Comparison of ENCODE assay signal across 19 mouse cellular contexts in genomic region chr13:37465710-37466109, GRCm38 (mm10).
DNase-seq lines count a peak whose midpoint lies in the region; ATAC-seq and TF ChIP-seq lines count a peak whose summit lies in the region.
"Had no signal": no experiment of that assay in that cellular context is flagged by ENCODE, and none has a peak within 500 bp of the region (broad histone marks: within the 10 kb centered on the region; RNA-seq: fewer than 3 reads in every experiment).

No protein-coding gene starts in this region.

- TF ChIP-seq POLR2A in myocyte (IDR thresholded peaks at IDR 0.05; ENCODE audit: insufficient read length, low read depth) = no peak

- peak; percentile 51 for DNase-seq in adrenal gland, adult 2 months
- DNase-seq in adrenal gland, postnatal 25 days = no peak
- DNase-seq in liver, postnatal 0 days = no peak
- DNase-seq in liver = no peak
- DNase-seq in kidney, postnatal 25 days = no peak
- DNase-seq: adrenal gland, postnatal 10 days; adrenal gland, postnatal 36 days; cerebellum, adult 11-12 months; cerebellum, adult 2 months; cerebellum, adult 9-10 months; cerebellum, postnatal 10 days; cerebellum, postnatal 25 days; forebrain, postnatal 0 days had no signal

- no peak for TF ChIP-seq CTCF in liver, postnatal 0 days (IDR thresholded peaks at IDR 0.05; ENCODE audit: low read depth)

- H3K79me2 ChIP-seq in myocyte (ENCODE audit: control insufficient read depth, insufficient read depth) = no peaks in the 10 kb centered on the region

- H3ac ChIP-seq in myocyte (ENCODE audit: control insufficient read depth, insufficient read length) = no peak overlapping the region

- no peaks in the 10 kb centered on the region for H3K36me3 ChIP-seq in liver, postnatal 0 days (replicated peaks; ENCODE audit: insufficient read depth, low read length)
- no peaks in the 10 kb centered on the region for H3K36me3 ChIP-seq in myocyte (ENCODE audit: control insufficient read depth, insufficient read depth)
- no peaks in the 10 kb centered on the region for H3K36me3 ChIP-seq in kidney, embryonic 15.5 days
- H3K36me3 ChIP-seq: embryonic facial prominence, embryonic 10.5 days; embryonic facial prominence, embryonic 12.5 days; forebrain, embryonic 15.5 days had no signal

- WGBS in liver, postnatal 0 days (ENCODE audit: insufficient replicate concordance) = 73% methylated on average over 6 of the region's 6 CpGs
- 88% methylated on average over 6 of the region's 6 CpGs for WGBS in kidney, embryonic 15.5 days

- no peak overlapping the region for H3K9ac ChIP-seq in liver, postnatal 0 days (replicated peaks)
- H3K9ac ChIP-seq in kidney, embryonic 15.5 days = no peak overlapping the region
- H3K9ac ChIP-seq: embryonic facial prominence, embryonic 12.5 days; forebrain, embryonic 13.5 days; forebrain, embryonic 15.5 days; forebrain, postnatal 0 days had no signal

- no peak overlapping the region for H3K4me2 ChIP-seq in liver, postnatal 0 days (ENCODE audit: low read depth, low read length)
- no peak overlapping the region for H3K4me2 ChIP-seq in myocyte (ENCODE audit: low read depth)
- H3K4me2 ChIP-seq in kidney, embryonic 15.5 days = no peak overlapping the region
- H3K4me2 ChIP-seq: embryonic facial prominence, embryonic 12.5 days; forebrain, embryonic 13.5 days; forebrain, embryonic 15.5 days had no signal

- H3K4me1 ChIP-seq in liver, postnatal 0 days (ENCODE audit: insufficient read depth) = peaks cover 16% of the 10 kb centered on the region
- peaks cover 38% of the 10 kb centered on the region for H3K4me1 ChIP-seq in kidney, embryonic 15.5 days

- H3K4me3 ChIP-seq in liver, postnatal 0 days (ENCODE audit: low read depth, low read length) = no peak overlapping the region
- no peak overlapping the region for H3K4me3 ChIP-seq in myocyte
- no peak overlapping the region for H3K4me3 ChIP-seq in kidney, embryonic 15.5 days (replicated peaks)
- H3K4me3 ChIP-seq: embryonic facial prominence, embryonic 10.5 days; embryonic facial prominence, embryonic 12.5 days; forebrain, embryonic 13.5 days; forebrain, embryonic 15.5 days had no signal

- ATAC-seq in liver, postnatal 0 days = peak; percentile 35
- no peak for ATAC-seq in kidney, embryonic 15.5 days (replicated peaks; ENCODE audit: low FRiP score)
- ATAC-seq: forebrain, embryonic 13.5 days; forebrain, embryonic 15.5 days; forebrain, postnatal 0 days had no signal

- no peaks in the 10 kb centered on the region for H3K27me3 ChIP-seq in liver, postnatal 0 days (ENCODE audit: insufficient read depth, low read length)
- H3K27me3 ChIP-seq in myocyte (ENCODE audit: control insufficient read depth, insufficient read depth, insufficient read length) = no peaks in the 10 kb centered on the region
- no peaks in the 10 kb centered on the region for H3K27me3 ChIP-seq in kidney, embryonic 15.5 days
- H3K27me3 ChIP-seq: embryonic facial prominence, embryonic 12.5 days had no signal

- no peak for TF ChIP-seq EP300 in liver, postnatal 0 days (IDR thresholded peaks at IDR 0.05; ENCODE audit: low read depth)

- no peaks in the 10 kb centered on the region for H3K9me3 ChIP-seq in liver, postnatal 0 days (ENCODE audit: low read length)
- H3K9me3 ChIP-seq in kidney, embryonic 15.5 days (replicated peaks) = no peaks in the 10 kb centered on the region
- H3K9me3 ChIP-seq: embryonic facial prominence, embryonic 10.5 days; embryonic facial prominence, embryonic 12.5 days; forebrain, embryonic 13.5 days; forebrain, embryonic 15.5 days had no signal

- no peak overlapping the region for H3K27ac ChIP-seq in liver, postnatal 0 days (ENCODE audit: low read depth)
- H3K27ac ChIP-seq in kidney, embryonic 15.5 days = no peak overlapping the region
- H3K27ac ChIP-seq: embryonic facial prominence, embryonic 10.5 days; embryonic facial prominence, embryonic 12.5 days; forebrain, embryonic 13.5 days; forebrain, embryonic 15.5 days had no signal

TF ChIP-seq in myocyte, 11 proteins besides CTCF, POLR2A, EP300 and RAD21:
- TF ChIP-seq USF1 (IDR thresholded peaks at IDR 0.05; ENCODE audit: low read depth) (peak; percentile 17), E2F4 (IDR thresholded peaks at IDR 0.05; ENCODE audit: insufficient read depth) (no peak), TCF3 (IDR thresholded peaks at IDR 0.05; ENCODE audit: insufficient read length, low read depth) (no peak), POLR2AphosphoS2 (IDR thresholded peaks at IDR 0.05; ENCODE audit: insufficient read length, low read depth) (no peak)
